Mouse (Mus musculus) ovary, adult 18-20 months (tissue): ENCODE measurements around the gene Ankfy1.
"Not testable (repeated sequence)": the region's sequence is repeated elsewhere in the genome, so short reads cannot be mapped to it uniquely, and the experiment has no call there.

Experiments used
- DNase-seq: peaks from one replicate; pipeline ENCODE4 v3.0.0; 2022; ENCODE audit warnings: low spot score, mixed read lengths

The Ankfy1 gene

DNA sequence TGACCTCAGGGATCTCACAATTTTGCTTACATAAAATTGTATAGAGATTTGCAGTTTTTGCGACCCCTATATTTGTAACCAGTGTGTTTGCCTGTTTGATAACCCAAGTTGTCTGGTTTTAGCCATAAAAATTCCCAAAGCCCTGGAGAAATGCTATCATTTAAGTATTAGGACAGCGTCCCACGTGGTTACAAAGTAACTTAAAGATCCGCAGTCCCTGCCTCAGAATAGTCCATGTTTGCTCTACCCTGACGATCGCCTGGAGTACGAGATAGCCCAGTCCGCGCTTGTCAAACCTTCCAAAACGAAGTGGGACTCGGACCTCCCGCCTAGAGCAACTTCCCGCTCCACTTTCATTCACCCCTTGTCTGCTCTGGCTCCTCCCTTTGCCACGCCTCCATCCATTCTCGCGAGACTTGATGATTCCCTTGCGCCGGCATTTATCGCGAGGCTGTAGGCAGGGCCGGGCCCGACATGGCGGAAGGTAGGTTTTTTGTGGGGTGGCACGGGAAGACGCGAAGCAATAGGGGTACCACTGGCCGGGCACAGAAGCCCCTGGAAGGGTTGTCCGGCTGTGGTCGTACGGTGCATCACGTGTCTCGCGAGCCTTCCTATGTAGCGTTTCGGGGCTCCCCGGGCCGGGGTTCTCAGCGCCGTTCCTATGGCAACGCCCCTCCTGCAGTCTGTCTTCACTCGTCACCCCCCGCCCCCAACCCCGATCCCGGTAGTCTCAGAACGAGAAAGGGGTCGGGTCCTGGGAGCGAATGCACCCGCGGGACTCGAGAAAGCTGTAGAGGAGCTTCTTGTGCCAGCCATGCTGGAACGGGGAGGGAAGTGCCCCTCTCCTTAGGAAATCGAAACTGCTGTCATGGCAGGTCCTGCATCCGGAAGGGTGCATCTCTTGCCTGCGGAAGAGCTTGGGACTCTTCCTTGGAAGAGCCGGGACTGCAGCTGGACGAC, at the start of gene Ankfy1:
Ankfy1 (plus strand) TSS at position 456 of the 960 bp plus-strand sequence.
- peak; percentile 92 for DNase-seq

DNA sequence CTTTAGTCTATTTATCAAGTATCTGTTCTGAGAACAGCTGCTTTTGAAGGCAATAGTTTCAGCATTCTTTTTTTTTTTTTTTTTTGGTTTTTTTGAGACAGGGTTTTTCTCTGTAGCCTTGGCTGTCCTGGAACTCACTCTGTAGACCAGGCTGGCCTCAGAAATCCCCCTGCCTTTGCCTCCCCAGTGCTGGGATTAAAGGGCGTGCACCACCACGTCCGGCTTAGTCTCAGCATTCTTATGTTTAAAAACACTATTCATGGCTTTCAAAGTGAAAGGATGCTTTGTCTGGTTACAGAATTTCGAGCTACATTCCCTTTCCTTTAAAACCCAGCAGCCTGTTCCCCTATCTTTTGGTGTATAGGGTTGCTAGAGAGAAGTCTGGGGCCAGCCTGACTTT, 47.1 kb upstream of the Ankfy1 start:
- DNase-seq = no peak

DNA sequence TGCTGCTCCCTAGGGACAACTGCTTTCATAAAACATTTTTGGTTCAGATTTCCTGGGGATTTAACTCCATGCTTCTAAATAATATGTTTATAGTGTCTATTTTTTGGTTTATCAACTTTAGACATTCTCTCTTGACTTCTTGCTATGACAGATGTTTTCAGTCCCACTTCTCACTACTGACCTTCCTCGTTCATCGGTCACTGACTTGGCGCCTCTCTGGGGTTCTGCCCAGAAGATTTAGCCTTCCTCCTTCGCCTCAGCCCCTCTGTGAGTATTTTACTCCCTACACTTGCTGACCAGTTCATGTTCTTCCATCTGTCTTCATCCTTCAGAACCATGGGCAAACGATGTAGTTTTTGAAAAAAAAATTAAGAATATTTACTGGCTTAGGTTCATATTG, 44.4 kb upstream of the Ankfy1 start:
- no peak for DNase-seq

DNA sequence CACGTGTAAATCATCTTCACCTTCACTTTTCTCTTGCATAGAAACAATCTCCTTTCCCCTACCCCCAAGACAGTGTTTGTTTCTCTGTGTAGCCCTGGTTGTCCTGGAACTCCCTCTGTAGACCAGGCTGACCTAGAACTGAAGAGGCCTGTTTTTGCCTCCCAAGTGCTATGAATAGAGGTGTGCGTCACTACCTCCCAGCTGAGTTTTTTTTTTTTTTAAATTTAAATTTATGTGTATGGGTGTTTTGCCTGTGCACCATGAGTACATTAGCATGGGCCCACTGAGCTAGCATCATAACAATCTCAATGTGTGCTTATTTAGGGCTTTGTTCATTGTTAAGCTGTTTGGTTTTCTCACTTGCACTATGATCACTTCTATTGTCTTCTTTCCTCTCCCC, 39.5 kb upstream of the Ankfy1 start:
- DNase-seq = no peak

DNA sequence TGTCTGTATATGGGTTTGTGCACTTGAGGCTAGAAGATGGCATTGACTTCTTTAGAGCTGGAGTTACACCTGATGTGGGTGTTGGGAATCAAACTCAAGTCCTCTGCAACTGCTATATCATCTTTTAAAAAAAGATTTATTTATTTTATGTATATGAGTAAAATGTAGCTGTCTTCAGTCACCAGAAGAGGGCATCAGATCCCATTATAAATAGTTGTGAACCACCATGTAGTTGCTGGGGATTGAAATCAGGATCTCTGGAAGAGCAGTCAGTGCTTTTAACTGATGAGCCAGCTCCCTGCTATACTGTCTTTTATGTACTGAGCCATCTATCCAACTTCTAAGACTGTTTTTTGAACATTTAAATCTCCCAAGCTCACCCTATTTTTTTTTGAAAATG, 29.9 kb upstream of the Ankfy1 start:
- no peak for DNase-seq

DNA sequence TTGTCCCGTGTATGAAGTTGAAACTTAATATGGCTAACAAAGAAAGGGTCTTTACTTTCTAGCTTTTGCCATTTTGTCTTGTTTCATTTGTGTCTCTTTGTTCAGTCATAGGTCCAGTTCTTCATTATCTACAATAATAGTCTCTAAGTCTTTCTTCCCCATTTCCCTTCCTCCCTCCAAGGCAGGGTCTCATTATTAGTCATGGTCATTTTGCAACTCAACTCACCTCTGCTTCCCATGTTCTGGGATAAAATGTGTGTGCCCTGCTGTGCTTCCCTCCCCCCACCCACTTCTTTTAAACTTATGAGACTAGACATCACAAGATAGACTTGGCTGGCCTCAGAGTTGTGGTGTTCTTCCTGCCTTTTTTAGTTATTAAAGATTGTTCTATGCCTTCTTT, 29.4 kb upstream of the Ankfy1 start:
- no peak for DNase-seq

DNA sequence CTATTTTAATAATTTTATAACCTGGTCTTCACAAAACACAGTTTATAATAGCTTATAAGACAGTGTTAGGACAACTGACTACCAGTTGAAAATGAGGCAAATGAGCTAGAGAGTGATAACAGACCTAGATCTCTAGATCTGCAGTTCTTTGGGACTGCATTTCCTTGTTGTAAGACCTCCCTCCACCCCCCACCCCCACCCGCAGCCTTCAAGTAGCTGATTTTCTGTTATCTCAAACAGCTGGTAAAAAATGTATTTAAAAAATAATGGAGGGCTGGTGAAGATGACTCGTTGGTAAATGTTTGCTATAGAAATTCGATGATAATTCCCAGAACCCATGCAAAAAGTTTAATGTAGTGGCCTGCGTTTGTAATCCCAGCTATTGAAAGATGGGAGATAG, 25.2 kb upstream of the Ankfy1 start:
- no peak for DNase-seq

DNA sequence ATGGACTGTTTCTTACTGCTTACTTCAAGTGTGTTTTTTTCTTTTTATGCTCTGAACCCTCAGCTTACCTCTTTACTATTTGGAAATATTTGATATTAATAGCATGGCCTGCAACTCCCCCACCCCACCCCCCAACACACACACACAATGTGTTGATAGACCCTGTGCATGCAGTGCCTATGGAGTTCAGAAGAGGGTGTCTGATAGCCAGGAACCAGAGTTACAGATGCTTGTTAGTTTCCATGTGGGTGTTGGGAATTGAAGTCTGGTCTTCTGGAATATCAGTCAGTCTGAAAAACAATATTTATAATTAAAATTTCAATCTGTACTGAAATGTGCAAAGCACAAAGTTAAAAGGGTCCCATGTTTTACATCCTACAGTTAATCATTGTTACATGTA, 19.2 kb upstream of the Ankfy1 start:
- DNase-seq = no peak

DNA sequence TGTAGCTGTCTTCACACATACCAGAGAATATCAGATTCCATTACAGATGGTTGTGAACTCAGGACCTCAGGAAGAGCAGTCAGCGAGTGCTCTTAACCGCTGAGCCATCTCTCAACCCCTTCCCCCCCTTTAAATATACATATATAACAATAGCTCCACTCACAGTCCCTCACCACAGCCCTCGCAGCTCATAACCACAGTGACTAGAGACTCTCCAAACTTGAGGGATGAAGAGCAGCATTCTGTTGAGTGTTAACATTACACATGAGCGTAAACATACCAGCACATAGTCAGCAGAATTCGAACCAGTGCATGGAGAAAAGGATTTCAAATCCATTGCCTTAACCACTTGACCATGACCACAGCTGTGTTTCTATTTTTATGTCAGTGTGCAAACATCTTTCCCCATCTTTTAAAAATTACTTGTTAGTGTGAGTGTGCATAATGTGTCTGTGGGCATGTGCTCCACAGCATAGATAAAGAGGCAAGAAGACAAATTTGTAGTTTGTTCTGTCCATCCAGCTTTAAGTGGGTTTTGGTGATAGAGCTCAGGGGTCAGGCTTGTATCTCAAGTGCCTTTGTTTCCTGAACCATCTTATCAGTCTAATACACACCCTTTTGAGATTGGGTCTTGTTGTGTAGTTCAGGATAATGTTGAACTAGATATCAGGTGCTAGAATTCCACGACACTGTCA, 18.4 kb upstream of the Ankfy1 start:
- no peak for DNase-seq

DNA sequence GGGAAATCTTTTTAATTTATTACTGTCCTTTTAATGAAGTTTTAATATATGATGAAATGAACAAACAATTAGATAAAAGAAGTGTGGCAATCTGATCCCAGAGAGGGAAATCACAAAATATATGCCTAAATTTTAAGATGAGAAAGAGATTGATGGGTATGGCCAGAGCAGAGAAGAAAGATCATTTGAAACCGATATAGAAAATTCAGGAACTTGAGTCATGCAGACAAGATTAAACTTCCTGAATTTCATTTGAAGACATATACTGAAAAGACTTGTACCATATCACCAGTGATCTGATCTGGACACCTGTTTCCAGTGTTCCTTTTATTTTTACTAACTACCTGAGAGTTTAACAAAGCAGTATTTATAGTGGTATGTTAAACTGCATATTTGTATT, 17.4 kb upstream of the Ankfy1 start:
- DNase-seq = no peak

DNA sequence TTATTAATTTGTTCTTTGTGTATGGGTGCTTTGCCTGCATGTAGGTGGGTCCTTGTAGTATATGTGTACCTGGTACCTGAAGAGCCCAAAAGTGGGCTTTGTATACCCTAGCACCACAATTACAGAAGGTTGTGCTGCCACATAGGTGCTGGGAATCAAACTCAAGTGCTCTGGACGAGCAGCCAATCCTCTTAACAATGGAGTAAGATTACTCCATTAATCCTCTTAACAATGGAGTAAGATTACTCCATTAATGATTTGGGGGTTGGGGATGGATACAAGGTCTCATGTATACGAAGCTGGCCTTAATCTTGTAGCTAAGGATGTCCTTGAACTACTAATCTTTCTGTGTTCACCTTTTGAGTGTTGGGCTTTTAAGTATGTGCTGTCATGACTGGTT, 14.5 kb upstream of the Ankfy1 start:
- DNase-seq = no peak

DNA sequence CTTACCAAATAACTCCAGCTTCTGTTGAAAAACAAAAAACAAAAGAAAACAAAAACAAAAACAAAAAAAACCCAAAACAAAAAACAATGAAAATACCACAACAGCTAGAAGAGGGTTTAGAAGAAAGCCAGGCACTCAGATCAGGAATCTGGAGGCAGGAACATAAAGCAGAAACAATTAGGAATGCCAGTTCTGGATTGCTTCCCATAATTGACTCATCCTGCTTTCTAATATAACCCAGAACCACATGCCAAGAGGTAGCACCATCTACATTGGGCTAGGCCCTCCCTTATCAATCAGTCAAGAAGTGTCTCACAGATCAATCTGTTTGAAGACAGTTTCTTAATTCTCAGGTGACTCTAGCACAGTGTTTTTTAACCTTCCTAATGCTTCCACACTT, 9.1 kb upstream of the Ankfy1 start:
- no peak for DNase-seq

DNA sequence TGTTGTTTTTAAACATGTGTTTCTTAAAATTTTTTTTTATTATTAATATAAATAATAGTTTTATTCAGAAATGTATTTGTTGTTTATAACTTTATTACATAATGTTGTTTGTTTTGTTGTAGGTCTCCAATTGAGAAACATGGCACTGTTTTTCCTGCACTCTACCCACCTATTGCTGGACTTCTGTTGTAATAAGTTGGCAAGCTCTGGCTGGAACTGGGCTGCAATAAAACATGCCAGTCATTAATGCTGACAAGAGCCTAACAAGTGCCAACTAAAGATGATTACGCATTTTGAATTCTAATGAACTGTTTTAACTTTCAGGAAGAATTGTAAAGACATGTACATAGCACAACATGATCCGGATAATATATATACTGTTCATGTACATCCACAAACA, 6.4 kb upstream of the Ankfy1 start:
- no peak for DNase-seq

DNA sequence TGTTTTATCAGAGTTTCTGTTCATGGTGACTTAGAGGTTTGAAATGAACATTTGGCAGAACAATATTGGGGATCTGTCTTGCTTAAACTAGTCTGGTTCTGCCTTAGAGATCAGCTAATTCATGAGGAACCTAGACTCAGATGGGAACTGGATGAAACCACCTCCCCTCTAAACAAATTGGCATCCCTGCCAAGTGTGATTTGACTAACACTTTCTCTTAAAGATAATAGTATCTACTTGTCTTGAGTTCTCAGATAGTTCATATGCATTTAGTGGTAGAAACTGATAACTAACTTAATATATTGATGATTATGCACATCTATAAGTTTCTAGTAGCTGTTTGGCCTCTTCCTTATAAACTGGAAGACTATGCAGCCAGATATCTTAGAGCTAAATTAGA, 3.1 kb upstream of the Ankfy1 start:
- no peak for DNase-seq

DNA sequence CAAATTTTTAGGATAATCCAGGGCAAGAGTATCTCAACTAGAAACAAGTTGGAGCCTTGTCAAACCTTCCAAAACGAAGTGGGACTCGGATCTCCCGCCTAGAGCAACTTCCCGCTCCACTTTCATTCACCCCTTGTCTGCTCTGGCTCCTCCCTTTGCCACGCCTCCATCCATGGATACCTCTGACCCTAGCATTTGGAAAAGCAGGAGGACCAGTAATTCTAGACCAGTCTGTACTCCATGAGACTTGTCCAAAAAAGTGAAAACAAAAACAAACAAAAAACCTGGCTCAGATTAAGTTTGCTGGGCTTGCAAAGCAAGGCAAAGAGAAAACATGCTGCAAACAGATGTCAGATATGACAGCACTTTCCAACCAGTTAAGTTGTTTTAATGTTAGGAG, 1.6 kb upstream of the Ankfy1 start:
- DNase-seq = no peak

DNA sequence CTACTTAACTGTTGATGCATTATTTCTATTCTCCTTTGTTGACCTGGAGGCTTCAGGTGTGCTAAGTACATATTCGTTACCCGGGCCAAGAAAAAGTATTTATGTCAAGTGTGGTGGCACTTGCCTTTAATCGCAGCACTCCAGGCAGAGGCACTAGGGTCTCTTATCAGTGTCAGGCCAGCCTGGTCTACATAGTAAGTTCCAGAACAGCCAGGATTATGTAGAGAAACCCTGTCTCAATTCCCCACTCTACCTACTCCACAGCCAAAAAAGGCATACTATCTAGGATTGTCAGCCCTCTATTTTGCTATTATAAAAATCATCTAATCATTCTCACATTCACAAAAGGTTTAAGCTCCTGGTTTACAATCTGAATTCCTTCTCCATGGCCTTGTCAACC, 691 bp upstream of the Ankfy1 start:
- DNase-seq = no peak

DNA sequence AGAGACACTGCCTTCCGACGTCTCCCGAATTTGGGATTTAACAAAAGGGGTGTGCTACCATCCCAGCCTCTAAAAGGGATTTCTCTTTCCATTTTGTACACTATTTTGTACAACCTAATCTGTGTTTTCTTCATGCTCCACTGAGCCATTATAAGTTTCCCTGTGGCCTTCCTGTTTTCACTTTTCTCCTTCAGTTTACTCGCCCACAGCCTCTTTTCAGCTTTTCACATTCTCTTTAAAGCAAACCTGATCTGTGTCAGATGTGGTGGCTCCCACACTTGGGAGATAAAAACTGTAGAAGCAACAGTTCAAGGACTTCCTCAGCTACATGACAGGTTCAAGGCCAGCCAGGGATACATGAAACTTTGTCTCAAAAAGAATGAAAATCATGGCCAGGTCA, 2.5 kb downstream of the Ankfy1 start:
- no peak for DNase-seq

DNA sequence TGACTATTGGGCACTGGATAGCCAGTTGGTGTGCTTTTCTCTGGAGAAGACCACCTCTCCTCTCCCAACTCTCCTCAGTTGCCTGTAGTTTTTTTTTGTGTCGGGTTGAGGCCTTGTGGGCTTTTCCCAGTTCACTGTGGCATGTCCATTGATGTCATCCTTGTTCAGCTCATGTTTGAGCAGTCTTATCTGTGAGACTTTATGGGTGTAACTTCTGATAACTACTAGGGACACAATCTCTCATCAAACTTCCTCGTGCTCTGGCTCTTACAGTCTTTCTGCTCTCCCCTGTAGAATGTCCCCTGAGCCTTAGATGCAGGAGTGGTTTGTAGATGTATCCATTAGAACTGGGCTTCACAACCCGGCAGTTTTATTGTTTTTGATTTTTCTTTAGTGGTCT, 5.2 kb downstream of the Ankfy1 start:
- DNase-seq = no peak

DNA sequence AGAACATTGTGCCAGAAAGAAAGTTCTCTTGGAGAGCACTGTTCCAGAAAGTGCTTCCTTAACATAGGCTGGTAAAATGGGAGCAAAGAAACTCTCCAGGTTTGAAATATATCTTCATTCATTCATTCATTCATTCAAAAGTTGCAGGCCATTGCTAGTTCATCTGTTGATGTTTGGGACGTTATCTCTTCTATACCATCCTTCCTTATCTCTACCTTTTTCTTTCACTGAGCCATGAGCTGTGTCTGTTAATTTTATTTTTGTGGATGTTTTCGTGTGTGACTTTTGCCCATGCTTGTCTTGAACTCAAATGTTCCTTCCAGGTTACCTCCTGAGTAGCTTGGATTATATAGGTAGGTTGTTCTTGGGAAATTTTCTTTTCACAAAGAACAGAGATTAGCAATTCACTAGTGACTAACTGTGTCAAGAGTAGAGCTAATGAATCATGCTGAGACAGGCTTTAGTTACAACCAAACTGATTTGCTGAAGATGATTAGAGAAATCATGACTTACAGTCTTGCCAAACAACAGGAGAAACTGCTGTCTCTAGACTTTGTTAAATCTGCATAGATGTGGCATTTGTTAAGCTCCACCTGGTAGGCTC, 6.7 kb downstream of the Ankfy1 start:
- DNase-seq = no peak

DNA sequence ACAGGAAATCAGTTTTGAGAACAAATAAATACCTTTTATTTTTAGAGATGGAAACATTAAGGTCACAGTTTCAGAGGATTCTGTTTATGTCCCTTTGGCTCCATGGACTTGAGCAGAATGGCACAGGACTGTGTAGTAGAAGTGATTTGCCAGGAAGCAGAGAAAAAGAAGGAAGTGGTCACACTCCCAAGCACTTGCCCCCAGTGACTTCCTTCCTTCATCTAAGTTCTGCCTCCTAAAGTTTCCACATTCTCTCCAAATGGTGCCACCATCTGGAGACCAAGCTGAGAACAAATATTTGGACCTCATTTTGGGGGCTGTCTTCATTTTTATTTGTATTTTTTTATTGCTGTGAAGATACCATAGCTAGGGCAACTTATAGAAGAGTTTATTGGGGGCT, 7.5 kb downstream of the Ankfy1 start:
- no peak for DNase-seq

DNA sequence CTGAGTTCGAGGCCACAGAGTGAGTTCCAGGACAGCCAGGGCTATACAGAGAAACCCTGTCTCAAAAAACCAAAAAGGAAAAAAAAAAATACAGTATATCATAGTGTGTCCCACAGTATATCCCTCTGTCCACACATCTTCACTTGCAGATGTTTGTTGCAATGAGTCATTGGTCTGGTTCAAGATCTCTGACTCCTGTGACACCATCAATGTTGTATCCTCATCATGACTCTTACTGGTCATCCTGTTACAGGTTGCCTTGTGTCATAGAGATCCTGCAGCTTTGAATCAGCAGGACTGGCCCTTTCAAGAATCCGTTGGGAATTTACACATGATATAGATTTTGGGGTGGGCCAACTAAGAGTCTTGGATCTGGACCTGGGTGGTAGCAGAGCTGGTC, 15.3 kb downstream of the Ankfy1 start:
- not testable (repeated sequence) for DNase-seq

DNA sequence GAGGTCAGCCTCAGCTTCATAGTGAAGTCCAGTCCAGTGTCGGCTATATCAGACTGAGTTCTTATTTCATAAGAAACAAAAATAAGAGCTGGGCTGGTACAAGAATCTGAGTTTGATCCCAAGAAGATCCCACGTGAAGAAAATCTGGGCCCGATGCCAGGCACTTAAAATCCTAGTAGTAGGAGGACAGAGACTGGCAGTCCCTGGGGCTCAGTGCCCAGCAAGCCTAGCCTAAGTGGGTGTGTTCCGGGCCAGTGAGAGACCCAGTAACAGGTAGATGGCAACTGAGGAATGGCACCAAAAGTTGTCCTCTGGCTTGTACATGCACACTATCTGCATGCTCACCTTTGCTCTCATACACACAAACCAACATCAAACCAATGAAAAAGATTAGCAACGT, 22.9 kb downstream of the Ankfy1 start:
- DNase-seq = no peak

DNA sequence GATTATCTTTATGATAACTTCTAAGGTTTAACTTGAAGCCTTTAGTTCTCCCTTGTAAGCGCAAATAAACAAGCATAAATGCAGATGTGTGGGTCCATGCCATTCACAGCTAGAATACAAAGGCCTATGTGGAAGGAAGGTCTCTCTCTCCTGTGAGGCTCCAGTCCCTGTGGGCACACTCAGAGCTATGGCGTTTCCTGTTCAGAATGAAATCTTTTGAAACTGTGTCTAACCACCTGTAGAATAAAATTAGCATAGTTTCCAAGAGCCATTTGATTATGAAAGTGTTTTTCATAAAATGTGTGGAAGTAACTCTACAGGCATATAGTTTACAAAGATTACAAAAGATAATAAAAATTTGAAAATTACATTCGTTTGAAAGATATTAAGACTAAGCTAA, 28.4 kb downstream of the Ankfy1 start:
- DNase-seq = no peak
